Mouse (Mus musculus) brain, embryonic 18.5 days (tissue): ENCODE measurements at regions not wholly inside any gene's neighbourhood (a gene's known extent, or its start where the extent isn't known, plus 50 kb on each side); places are given as distances from the start of the nearest gene placed in this dataset.

Experiments
- DNase-seq: peaks from one replicate; pipeline ENCODE4 v3.0.0-alpha.2; 2012; ENCODE audit warnings: low read depth, low spot score

GRCm38 (mm10) chr13:71653939-71654467, 309.5 kb downstream of the Irx1 start:
- no peak for DNase-seq

- no peak for DNase-seq
These were observed 310.1 kb downstream of the Irx1 start for GRCm38 (mm10) chr13:71653212-71653938.

- no peak for DNase-seq
These were observed 313.6 kb downstream of the Irx1 start for GRCm38 (mm10) chr13:71649876-71650275.

- DNase-seq: no peak
These were observed 314.5 kb downstream of the Irx1 start for GRCm38 (mm10) chr13:71649031-71649430.

- DNase-seq: no peak
These were observed 332.1 kb downstream of the Irx1 start for GRCm38 (mm10) chr13:71631447-71631846.

- DNase-seq: no peak
These were observed 346.3 kb downstream of the Irx1 start for GRCm38 (mm10) chr13:71617198-71617597.

- DNase-seq: no peak
These were observed 350.9 kb downstream of the Irx1 start for GRCm38 (mm10) chr13:71612393-71613179.

GRCm38 (mm10) chr13:71582486-71582885, 381.0 kb downstream of the Irx1 start:
- no peak for DNase-seq

GRCm38 (mm10) chr13:71565895-71566294, 397.6 kb downstream of the Irx1 start:
- DNase-seq: no peak

GRCm38 (mm10) chr13:71565388-71565787, 398.1 kb downstream of the Irx1 start:
- no peak for DNase-seq

- no peak for DNase-seq
These were observed 404.9 kb downstream of the Irx1 start for GRCm38 (mm10) chr13:71558477-71559215.

- no peak for DNase-seq
These were observed 408.1 kb downstream of the Irx1 start for GRCm38 (mm10) chr13:71555471-71555870.

GRCm38 (mm10) chr13:71550109-71550508, 413.4 kb downstream of the Irx1 start:
- DNase-seq: no peak

- DNase-seq: no peak
These were observed 414.2 kb downstream of the Irx1 start for GRCm38 (mm10) chr13:71549206-71549831.

GRCm38 (mm10) chr13:71538226-71538625, 425.3 kb downstream of the Irx1 start:
- DNase-seq: no peak

- no peak for DNase-seq
These were observed 430.6 kb downstream of the Irx1 start for GRCm38 (mm10) chr13:71532796-71533351.

GRCm38 (mm10) chr13:71529397-71530122, 434.0 kb downstream of the Irx1 start:
- no peak for DNase-seq

- no peak for DNase-seq
These were observed 445.7 kb downstream of the Irx1 start for GRCm38 (mm10) chr13:71517776-71518175.

GRCm38 (mm10) chr13:71513204-71513603, 450.3 kb downstream of the Irx1 start:
- DNase-seq: no peak

- DNase-seq: no peak
These were observed 455.5 kb downstream of the Irx1 start for GRCm38 (mm10) chr13:71507956-71508401.
